Mouse (Mus musculus) brain, embryonic 14.5 days (tissue): ENCODE measurements around the gene Arhgap18. TPM values are rescaled to one million over a fixed set of nuclear protein-coding genes. Genes with fewer than 3 reads are reported as not detected.

Source experiments
- DNase-seq: peaks from one replicate; pipeline ENCODE4 v3.0.0-alpha.2; 2011; ENCODE audit warnings: low read depth
- CTCF ChIP-seq: fragments of 200-500 bp; IDR thresholded peaks from 2 replicates; pipeline ENCODE4 v1.5.1; 2012; ENCODE audit warnings: inconsistent platforms, mild to moderate bottlenecking, moderate library complexity, borderline replicate concordance; ENCODE audit not compliant: insufficient read depth, insufficient read length; ENCODE audit errors: extremely low read depth
- POLR2A ChIP-seq: fragments of 200-500 bp; IDR thresholded peaks from 2 replicates; pipeline ENCODE4 v1.6.1; 2012; ENCODE audit warnings: mild to moderate bottlenecking, inconsistent platforms, borderline replicate concordance; ENCODE audit not compliant: poor library complexity, insufficient read depth, insufficient read length, severe bottlenecking; ENCODE audit errors: extremely low read depth
- polyA plus RNA-seq: library from polyadenylated mRNA; depleted of rRNA; stranded (reverse); fragments of >200 nt; gene quantifications from 2 replicates; pipeline ENCODE4 v1.2.3, GENCODE M21; 2012

Gene Arhgap18
- polyA plus RNA-seq, 1 experiment = 11.8 TPM

- DNase-seq = peak; percentile 84
- no peak for TF ChIP-seq CTCF
- no peak for TF ChIP-seq POLR2A
Measured at GRCm38 (mm10) chr10:26855851-26856535, 102.8 kb downstream of the Arhgap18 start.

- no peak for TF ChIP-seq CTCF
- TF ChIP-seq POLR2A = no peak
Measured at GRCm38 (mm10) chr10:26857583-26857982, 104.4 kb downstream of the Arhgap18 start.

DNA sequence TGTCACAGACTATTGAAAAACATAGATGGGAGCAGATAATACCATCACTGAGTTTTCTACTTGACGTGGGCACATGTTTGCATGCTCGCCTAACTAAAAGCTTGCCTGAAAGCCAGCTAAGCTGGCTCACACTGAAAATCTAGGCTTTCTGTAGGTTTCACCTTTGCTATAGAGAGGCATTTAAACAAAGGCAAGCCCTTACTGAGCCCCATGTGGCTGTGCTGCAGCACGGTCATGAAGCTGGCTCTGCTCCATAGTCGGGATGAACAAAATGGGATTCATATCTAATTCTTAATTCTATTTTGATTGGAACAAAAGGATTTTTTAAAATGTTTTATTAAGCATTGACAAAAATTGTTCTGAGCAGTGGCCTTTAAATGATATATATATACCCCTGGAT is 105.3 kb downstream of the Arhgap18 start:
- DNase-seq = no peak
- no peak for TF ChIP-seq CTCF
- no peak for TF ChIP-seq POLR2A

More at GRCm38 (mm10) chr10:26857583-26857982, 104.4 kb downstream of the Arhgap18 start:
- no peak for DNase-seq

DNA sequence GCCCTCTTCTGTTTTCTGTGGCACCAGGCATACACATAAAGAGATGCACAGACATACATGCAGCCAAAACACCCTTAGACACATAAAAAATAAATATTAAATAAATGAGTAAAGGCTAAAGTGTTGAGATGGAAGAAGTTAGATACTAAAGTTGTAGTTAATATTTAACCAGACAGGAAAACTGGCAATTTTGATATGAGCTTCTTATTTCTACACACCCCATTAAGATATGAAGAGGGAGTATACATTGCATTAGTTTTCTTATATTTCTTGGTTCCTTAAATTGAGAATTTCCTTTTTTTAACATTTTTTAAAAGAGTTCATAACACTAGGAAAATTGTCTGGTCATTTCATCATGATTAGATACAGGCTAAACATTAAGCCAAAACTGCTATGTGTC is 108.0 kb downstream of the Arhgap18 start:
- no peak for DNase-seq
- no peak for TF ChIP-seq CTCF
- TF ChIP-seq POLR2A = no peak

- no peak for DNase-seq
- TF ChIP-seq CTCF = no peak
- TF ChIP-seq POLR2A = no peak
Measured at GRCm38 (mm10) chr10:26862207-26862606, 109.0 kb downstream of the Arhgap18 start.

- DNase-seq = no peak
- TF ChIP-seq POLR2A (no peak), CTCF (no peak)
Measured at GRCm38 (mm10) chr10:26863982-26864381, 110.8 kb downstream of the Arhgap18 start.

DNA sequence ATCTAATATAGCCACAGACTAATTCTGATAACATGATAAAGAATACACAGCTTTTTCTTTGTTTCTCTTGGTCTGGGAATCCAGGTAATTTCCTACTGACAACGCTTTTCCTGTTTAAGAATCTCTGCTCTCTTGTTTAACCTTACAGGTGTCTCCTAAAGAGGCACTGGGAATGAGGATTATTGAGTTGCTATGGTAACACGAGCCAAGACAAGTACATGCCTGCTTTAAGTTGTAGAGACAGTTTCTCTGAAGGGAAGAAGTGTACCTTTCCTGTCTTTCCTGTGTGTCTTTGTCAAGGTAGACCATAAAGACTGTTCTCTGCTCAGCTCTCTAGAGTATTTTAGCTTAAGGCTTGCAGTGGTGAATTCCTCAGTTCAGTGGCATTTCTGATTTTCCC is 117.6 kb downstream of the Arhgap18 start:
- peak; percentile 71 for DNase-seq
- TF ChIP-seq CTCF (no peak), POLR2A (no peak)

- TF ChIP-seq POLR2A = no peak
- no peak for TF ChIP-seq CTCF
- no peak for DNase-seq
Measured at GRCm38 (mm10) chr10:26877309-26877708, 124.1 kb downstream of the Arhgap18 start.

DNA sequence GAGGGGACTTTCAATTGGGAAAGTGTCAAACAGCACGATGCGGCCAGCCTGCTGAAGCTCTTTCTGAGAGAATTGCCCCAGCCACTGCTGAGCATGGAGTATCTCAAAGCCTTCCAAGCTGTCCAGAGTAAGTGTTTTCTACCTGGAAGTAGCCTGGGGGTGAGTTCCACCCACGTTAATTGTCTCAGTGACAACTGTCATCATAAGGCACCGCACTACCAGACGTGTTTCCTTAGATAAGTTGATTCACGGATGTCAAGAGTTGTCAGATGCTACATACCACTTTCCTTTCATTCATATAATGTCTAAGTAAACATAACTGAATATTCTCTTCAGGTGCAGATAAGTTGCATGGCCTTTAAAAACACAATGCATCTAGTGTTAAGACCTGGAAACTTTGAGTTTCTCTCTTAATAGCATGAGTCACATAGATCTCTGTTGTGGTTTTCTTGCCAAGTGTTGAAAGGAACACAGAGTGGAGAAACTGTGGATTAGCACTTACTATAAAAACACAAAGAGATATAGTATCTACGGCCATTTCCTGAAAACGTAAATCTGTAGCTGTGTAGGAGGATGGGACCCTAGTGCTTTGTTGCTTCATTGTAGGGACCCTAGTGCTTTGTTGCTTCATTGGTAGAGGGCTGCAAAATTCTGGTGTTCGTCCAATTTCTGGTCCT is 125.8 kb downstream of the Arhgap18 start:
- TF ChIP-seq CTCF (no peak), POLR2A (no peak)
- no peak for DNase-seq

DNA sequence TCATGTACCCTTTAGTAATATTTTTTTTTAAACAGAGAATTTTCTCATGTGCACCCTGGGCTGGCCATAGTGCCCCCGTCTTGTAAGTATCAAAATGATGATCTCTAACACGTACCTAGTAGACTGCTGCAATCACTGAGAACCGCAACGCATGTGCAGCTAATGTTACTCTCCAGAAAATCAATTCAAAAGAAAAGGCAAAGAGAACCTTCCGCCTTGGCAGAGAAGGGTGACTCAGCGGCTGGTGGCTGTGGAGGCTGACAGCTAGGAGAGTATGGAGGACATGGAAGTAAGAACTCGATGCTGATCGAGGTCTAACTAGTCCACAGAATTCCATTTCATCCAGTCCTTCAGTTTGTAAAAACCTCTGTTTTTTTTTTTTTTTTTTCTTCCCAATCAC is 131.7 kb downstream of the Arhgap18 start:
- no peak for TF ChIP-seq CTCF
- no peak for TF ChIP-seq POLR2A

GRCm38 (mm10) chr10:26889226-26889625 is 136.0 kb downstream of the Arhgap18 start:
- TF ChIP-seq POLR2A (no peak), CTCF (no peak)
- DNase-seq = peak; percentile 51

More for the DNA sequence above, 131.7 kb downstream of the Arhgap18 start:
- peak; percentile 26 for DNase-seq

DNA sequence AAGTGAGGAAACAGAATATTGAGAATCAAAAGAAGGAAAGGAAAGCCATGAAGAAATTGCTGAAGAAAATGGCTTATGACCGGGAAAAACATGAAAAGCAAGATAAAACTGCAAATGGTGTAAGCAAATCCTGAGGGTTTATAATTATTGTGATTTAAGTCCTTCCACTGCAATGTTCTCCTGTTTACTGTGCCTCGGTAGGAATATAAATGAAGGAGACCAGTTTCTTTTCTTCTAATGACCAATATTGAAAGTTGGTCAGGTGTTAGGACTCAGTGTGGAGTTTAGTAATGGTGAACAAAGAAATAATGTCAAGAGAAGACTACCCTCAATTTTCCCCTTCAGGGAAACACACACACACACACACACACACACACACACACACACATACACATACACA is 136.5 kb downstream of the Arhgap18 start:
- TF ChIP-seq CTCF = no peak
- no peak for TF ChIP-seq POLR2A
- DNase-seq = no peak
